Mouse (Mus musculus): ENCODE data around the gene Mmp11. TPM values are rescaled to one million over a fixed set of nuclear protein-coding genes. Genes with fewer than 3 reads are reported as not detected.

The Mmp11 gene
- 33.4 and 42.0 TPM in 2 replicates for polyA plus RNA-seq (2015; fragmentation: Nextera tagmentation; extraction: Ambion mirVana)

- peak within 1 kb of the TSS; percentile 55 for H3K4me3 ChIP-seq (replicated peaks)
- H3K4me2 ChIP-seq = peak within 1 kb of the TSS; percentile 82
- peak; percentile 80 for ATAC-seq (ENCODE audit: insufficient read depth, low FRiP score, low read depth)
- H3K27me3 ChIP-seq (replicated peaks) = 0 out of 2 replicates have a peak, but pooled peaks cover 5% of the 10 kb centered on the region
- H3K9ac ChIP-seq = peak within 1 kb of the TSS; percentile 29
- H3K27ac ChIP-seq = no peak within 1 kb of the TSS
- no peaks in the 10 kb centered on the region for H3K9me3 ChIP-seq
- H3K4me1 ChIP-seq = peaks cover 27% of the 10 kb centered on the region
- 2% methylated on average over 51 of the region's 51 CpGs for WGBS
- no peaks in the 10 kb centered on the region for H3K36me3 ChIP-seq
Observed at GRCm38 (mm10) chr10:75935680-75936541, at the start of gene Mmp11. Gene Mmp11 (minus strand): TSS chr10:75936496.

- WGBS = 84% methylated on average over 3 of the region's 3 CpGs
- ATAC-seq (ENCODE audit: insufficient read depth, low FRiP score, low read depth) = no peak
Observed at GRCm38 (mm10) chr10:75979432-75979831, 43.1 kb upstream of the Mmp11 start.

GRCm38 (mm10) chr10:75978835-75979157 is 42.5 kb upstream of the Mmp11 start:
- H3K4me3 ChIP-seq (replicated peaks) = no peak overlapping the region
- 81% methylated on average over 5 of the region's 5 CpGs for WGBS
- no peak overlapping the region for H3K27ac ChIP-seq
- no peak overlapping the region for H3K9ac ChIP-seq
- no peaks in the 10 kb centered on the region for H3K27me3 ChIP-seq (replicated peaks)
- no peak overlapping the region for H3K4me2 ChIP-seq
- no peaks in the 10 kb centered on the region for H3K9me3 ChIP-seq
- H3K4me1 ChIP-seq = no peaks in the 10 kb centered on the region
- no peaks in the 10 kb centered on the region for H3K36me3 ChIP-seq
- no peak for ATAC-seq (ENCODE audit: insufficient read depth, low FRiP score, low read depth)

More at GRCm38 (mm10) chr10:75979432-75979831, 43.1 kb upstream of the Mmp11 start:
- no peak overlapping the region for H3K27ac ChIP-seq
- no peaks in the 10 kb centered on the region for H3K36me3 ChIP-seq
- no peak overlapping the region for H3K4me3 ChIP-seq (replicated peaks)
- H3K4me1 ChIP-seq = no peaks in the 10 kb centered on the region
- H3K27me3 ChIP-seq (replicated peaks) = no peaks in the 10 kb centered on the region
- H3K9me3 ChIP-seq = no peaks in the 10 kb centered on the region
- no peak overlapping the region for H3K9ac ChIP-seq
- no peak overlapping the region for H3K4me2 ChIP-seq

- no peaks in the 10 kb centered on the region for H3K27me3 ChIP-seq (replicated peaks)
- 48% methylated on average over 10 of the region's 10 CpGs for WGBS
- no peaks in the 10 kb centered on the region for H3K36me3 ChIP-seq
- no peak overlapping the region for H3K27ac ChIP-seq
- no peak overlapping the region for H3K4me2 ChIP-seq
- H3K4me3 ChIP-seq (replicated peaks) = no peak overlapping the region
- no peak for ATAC-seq (ENCODE audit: insufficient read depth, low FRiP score, low read depth)
- H3K9ac ChIP-seq = no peak overlapping the region
- H3K9me3 ChIP-seq = no peaks in the 10 kb centered on the region
- H3K4me1 ChIP-seq = no peaks in the 10 kb centered on the region
Observed at GRCm38 (mm10) chr10:75978119-75978834, 42.0 kb upstream of the Mmp11 start.

- no peak overlapping the region for H3K4me3 ChIP-seq (replicated peaks)
- H3K4me1 ChIP-seq = no peaks in the 10 kb centered on the region
- WGBS = 68% methylated on average over 5 of the region's 5 CpGs
- ATAC-seq (ENCODE audit: insufficient read depth, low FRiP score, low read depth) = no peak
- no peak overlapping the region for H3K9ac ChIP-seq
- no peaks in the 10 kb centered on the region for H3K9me3 ChIP-seq
- no peaks in the 10 kb centered on the region for H3K36me3 ChIP-seq
- H3K27ac ChIP-seq = no peak overlapping the region
- H3K27me3 ChIP-seq (replicated peaks) = no peaks in the 10 kb centered on the region
- no peak overlapping the region for H3K4me2 ChIP-seq
Observed at GRCm38 (mm10) chr10:75975216-75975615, 38.9 kb upstream of the Mmp11 start.

GRCm38 (mm10) chr10:75973846-75974245 is 37.5 kb upstream of the Mmp11 start:
- no peak overlapping the region for H3K4me2 ChIP-seq
- 92% methylated on average over 10 of the region's 10 CpGs for WGBS
- no peak overlapping the region for H3K4me3 ChIP-seq (replicated peaks)
- no peaks in the 10 kb centered on the region for H3K36me3 ChIP-seq
- H3K27me3 ChIP-seq (replicated peaks) = no peaks in the 10 kb centered on the region
- no peaks in the 10 kb centered on the region for H3K4me1 ChIP-seq
- ATAC-seq (ENCODE audit: insufficient read depth, low FRiP score, low read depth) = no peak
- no peak overlapping the region for H3K9ac ChIP-seq
- H3K27ac ChIP-seq = no peak overlapping the region
- no peaks in the 10 kb centered on the region for H3K9me3 ChIP-seq

GRCm38 (mm10) chr10:75954381-75954811 is 18.1 kb upstream of the Mmp11 start, which contains the start of gene Gm5134:
Gene Gm5134 (plus strand): TSS chr10:75954514.
- H3K9me3 ChIP-seq = no peaks in the 10 kb centered on the region
- peak within 1 kb of the TSS; percentile 16 for H3K4me3 ChIP-seq (replicated peaks)
- 35% methylated on average over 20 of the region's 20 CpGs for WGBS
- no peak within 1 kb of the TSS for H3K27ac ChIP-seq
- no peaks in the 10 kb centered on the region for H3K27me3 ChIP-seq (replicated peaks)
- no peak within 1 kb of the TSS for H3K9ac ChIP-seq
- 0 out of 2 replicates have a peak, but pooled peaks have one; percentile 8 for ATAC-seq (ENCODE audit: insufficient read depth, low FRiP score, low read depth)
- peak within 1 kb of the TSS; percentile 46 for H3K4me2 ChIP-seq
- peaks cover 10% of the 10 kb centered on the region for H3K4me1 ChIP-seq
- H3K36me3 ChIP-seq = no peaks in the 10 kb centered on the region

GRCm38 (mm10) chr10:75951424-75952050 is 15.2 kb upstream of the Mmp11 start:
- peak; percentile 12; the same call in 1 of the 2 replicates for ATAC-seq (ENCODE audit: insufficient read depth, low FRiP score, low read depth)
- Histone ChIP-seq H3K27ac (no peak overlapping the region), H3K4me3 (replicated peaks) (peak overlapping the region; percentile 42)

GRCm38 (mm10) chr10:75950791-75951210 is 14.5 kb upstream of the Mmp11 start:
- Histone ChIP-seq H3K4me3 (replicated peaks) (peak overlapping the region; percentile 42), H3K9ac (peak overlapping the region; percentile 30; the same call in 1 of the 2 replicates), H3K4me1 (peaks cover 10% of the 10 kb centered on the region), H3K4me2 (peak overlapping the region; percentile 87), H3K27ac (no peak overlapping the region), H3K27me3 (replicated peaks) (no peaks in the 10 kb centered on the region), H3K36me3 (no peaks in the 10 kb centered on the region), H3K9me3 (no peaks in the 10 kb centered on the region)
- 3% methylated on average over 20 of the region's 23 CpGs for WGBS
- peak; percentile 57; the same call in 1 of the 2 replicates for ATAC-seq (ENCODE audit: insufficient read depth, low FRiP score, low read depth)

More at GRCm38 (mm10) chr10:75951424-75952050, 15.2 kb upstream of the Mmp11 start:
- 4% methylated on average over 13 of the region's 13 CpGs for WGBS
- Histone ChIP-seq H3K27me3 (replicated peaks) (no peaks in the 10 kb centered on the region), H3K9me3 (no peaks in the 10 kb centered on the region), H3K4me1 (peaks cover 10% of the 10 kb centered on the region), H3K9ac (0 out of 2 replicates have a peak overlapping the region, but pooled peaks have one; percentile 30), H3K4me2 (peak overlapping the region; percentile 87), H3K36me3 (no peaks in the 10 kb centered on the region)

GRCm38 (mm10) chr10:75949053-75950045 is 13.1 kb upstream of the Mmp11 start:
- 76% methylated on average over 22 of the region's 22 CpGs for WGBS
- H3K4me3 ChIP-seq (replicated peaks) = no peak overlapping the region
- peaks cover 10% of the 10 kb centered on the region for H3K4me1 ChIP-seq
- no peaks in the 10 kb centered on the region for H3K36me3 ChIP-seq
- H3K9ac ChIP-seq = no peak overlapping the region
- H3K27me3 ChIP-seq (replicated peaks) = no peaks in the 10 kb centered on the region
- H3K27ac ChIP-seq = no peak overlapping the region
- H3K9me3 ChIP-seq = no peaks in the 10 kb centered on the region
- no peak for ATAC-seq (ENCODE audit: insufficient read depth, low FRiP score, low read depth)
- no peak overlapping the region for H3K4me2 ChIP-seq

GRCm38 (mm10) chr10:75948079-75948478 is 11.8 kb upstream of the Mmp11 start:
- no peak overlapping the region for H3K4me2 ChIP-seq
- ATAC-seq (ENCODE audit: insufficient read depth, low FRiP score, low read depth) = no peak
- H3K4me1 ChIP-seq = peaks cover 8% of the 10 kb centered on the region; the same call in 1 of the 2 replicates
- 73% methylated on average over 5 of the region's 5 CpGs for WGBS
- H3K27ac ChIP-seq = no peak overlapping the region
- no peaks in the 10 kb centered on the region for H3K36me3 ChIP-seq
- no peaks in the 10 kb centered on the region for H3K9me3 ChIP-seq
- no peak overlapping the region for H3K4me3 ChIP-seq (replicated peaks)
- H3K9ac ChIP-seq = no peak overlapping the region
- H3K27me3 ChIP-seq (replicated peaks) = no peaks in the 10 kb centered on the region

All from stomach, embryonic 15.5 days (tissue).